Mouse (Mus musculus): ENCODE results near the gene Neurod4.

GRCm38 (mm10) chr10:130293741-130294408 is 13.8 kb upstream of the Neurod4 start:
- TF ChIP-seq CTCF (IDR thresholded peaks at IDR 0.05; ENCODE audit: extremely low read depth, insufficient read depth, insufficient read length, insufficient replicate concordance): no peak
- TF ChIP-seq POLR2A (IDR thresholded peaks at IDR 0.05; ENCODE audit: low read depth, low read length): no peak
